Mouse (Mus musculus) urinary bladder, postnatal 4 days (tissue): ENCODE measurements around the gene Arhgap23.

Experiments
- DNase-seq, 2 experiments: peaks; one replicate each; pipeline ENCODE4 v3.0.0; 2021 to 2022; ENCODE audit warnings: low spot score in 2 of 2

The Arhgap23 gene

DNA sequence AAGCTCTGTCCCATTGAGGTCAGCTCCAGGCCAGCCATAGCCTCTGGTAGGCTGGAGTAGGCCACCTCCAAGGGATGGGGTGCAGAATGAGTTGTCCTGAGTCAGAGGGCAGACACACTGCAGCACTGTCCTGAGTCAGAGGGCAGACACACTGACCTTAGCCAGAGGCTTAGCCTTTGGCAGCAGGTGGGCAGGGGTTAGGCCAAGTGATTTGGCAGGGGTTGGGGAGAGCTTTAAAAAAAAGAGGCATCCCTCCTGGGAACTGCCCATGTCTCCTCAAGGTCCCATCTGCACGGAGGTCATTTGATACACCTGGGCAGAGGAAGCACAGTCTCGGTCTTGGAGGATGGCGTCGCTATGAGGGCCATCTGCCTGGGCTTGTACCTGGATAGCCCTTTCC, 48.7 kb downstream of the Arhgap23 start:
- DNase-seq: no peak

DNA sequence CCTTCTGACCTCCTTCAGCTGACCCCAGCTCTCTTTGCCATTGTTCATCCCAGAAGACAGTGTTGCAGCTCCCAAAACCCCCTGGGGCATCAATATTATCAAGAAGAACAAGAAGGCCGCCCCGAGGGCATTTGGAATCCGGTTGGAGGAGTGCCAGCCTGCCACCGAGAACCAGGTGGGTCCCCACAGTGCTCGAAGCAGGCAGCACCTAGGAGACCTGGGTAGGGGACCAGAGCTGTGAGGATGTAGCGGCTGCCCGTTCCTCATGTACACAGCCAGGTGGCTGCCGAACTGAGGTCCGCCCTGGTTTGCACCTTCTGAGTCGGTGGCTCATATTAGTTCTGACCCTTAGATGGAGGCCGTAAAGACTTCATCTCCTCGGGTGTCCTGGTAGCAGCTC, 50.6 kb downstream of the Arhgap23 start:
- DNase-seq: no peak

DNA sequence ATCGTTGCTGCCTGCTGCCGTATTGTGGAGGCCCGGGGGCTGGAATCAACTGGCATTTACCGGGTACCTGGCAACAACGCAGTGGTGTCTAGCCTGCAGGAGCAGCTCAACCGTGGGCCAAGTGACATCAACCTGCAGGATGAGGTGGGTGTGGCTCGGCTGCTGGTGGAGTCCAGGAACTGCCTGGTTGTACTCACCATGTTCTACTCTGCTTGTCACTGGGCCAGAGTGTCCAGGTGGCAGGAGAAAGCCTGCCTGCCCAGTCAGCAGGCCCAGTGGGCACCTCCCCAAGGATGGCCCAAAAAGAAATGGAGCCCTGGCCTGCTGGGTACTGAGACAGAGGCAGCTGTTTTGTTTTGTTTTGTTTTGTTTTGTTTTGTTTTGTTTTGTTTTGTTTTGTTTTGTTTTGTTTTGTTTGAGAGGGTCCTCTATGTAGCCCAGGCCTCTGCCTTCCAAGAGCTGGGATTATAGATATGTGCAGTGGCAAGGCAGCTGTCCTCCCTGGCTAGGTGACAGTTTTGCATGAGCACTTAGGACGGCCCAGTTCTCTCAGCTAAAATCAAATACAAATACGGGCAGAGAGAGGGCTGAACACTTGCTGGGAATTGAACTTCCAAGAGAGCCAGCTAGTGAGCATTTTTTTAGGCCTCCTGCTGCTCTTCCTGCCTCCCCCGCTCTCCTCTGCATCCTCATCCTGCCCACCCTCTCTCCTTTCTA, 51.3 kb downstream of the Arhgap23 start:
- no peak for DNase-seq

DNA sequence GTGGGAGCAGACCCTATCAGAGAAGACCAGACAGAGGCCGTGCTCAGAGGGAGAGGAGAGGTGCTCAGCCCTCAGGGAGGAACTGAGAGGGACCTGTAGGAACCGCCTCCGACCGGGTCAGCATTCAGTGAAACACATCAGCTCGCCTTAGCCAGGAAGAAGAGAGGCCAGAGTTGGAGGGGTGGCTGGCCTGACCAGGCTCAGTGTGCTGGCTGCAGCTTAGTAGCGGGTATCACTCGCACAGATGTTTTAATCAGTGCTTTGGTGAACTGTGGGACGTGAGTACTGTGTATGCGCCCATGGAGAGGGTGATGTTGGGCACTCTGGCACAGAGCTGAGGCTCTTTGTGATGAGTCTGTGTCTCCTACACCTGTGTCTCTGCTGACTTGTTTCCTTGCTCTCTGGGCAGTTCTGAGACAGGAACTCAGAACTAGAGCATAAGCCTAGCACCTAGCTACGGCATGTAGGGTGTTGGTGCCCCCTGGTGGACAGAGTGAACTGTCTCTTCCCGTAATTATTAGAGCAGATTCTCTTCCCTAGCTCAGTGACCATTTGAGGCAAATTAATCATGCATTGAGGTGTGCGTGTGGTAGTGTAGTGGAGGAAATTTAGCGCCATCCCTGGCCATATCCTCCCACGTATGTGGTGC, 53.4 kb downstream of the Arhgap23 start:
- DNase-seq: peak; percentile 67 to 91

DNA sequence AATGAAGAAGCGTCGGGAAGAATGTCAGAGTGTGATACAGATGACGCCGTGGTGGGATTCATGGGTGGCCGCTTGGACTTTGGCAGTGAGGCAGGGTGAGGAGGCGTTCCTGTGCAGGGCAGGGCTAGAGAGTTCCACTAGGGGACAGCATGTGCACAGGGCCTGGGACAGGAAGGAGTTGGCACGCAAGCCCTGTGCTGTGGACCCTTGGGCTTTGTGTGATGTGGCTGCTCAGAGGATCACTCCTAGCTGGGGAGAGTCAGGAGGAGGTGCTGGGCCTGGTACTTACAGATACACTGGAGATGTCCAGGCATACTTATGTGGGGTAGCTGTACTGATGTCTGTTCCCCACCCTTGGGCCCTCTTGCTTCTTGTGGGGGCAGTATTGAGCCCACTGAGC, 54.5 kb downstream of the Arhgap23 start:
- no peak for DNase-seq

DNA sequence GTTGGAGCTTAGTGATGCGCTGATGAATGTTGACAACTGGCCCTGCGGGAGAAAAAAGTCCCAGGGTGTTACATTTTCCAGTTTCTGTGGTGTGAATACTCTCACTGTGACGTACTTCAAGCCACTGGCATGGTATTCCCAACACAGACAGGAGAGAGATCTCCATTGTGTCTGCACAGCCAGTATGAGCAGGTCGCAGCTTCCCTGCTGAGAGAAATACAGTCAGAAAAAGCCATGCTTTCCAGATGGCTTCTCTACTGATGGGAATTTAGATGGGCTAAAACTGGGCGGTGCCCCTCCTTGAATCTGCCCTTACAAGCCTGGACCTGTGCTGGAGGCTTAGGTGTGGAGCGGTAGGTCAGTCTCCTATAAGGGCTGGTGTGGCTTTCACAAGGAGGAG, 55.9 kb downstream of the Arhgap23 start:
- DNase-seq: no peak

DNA sequence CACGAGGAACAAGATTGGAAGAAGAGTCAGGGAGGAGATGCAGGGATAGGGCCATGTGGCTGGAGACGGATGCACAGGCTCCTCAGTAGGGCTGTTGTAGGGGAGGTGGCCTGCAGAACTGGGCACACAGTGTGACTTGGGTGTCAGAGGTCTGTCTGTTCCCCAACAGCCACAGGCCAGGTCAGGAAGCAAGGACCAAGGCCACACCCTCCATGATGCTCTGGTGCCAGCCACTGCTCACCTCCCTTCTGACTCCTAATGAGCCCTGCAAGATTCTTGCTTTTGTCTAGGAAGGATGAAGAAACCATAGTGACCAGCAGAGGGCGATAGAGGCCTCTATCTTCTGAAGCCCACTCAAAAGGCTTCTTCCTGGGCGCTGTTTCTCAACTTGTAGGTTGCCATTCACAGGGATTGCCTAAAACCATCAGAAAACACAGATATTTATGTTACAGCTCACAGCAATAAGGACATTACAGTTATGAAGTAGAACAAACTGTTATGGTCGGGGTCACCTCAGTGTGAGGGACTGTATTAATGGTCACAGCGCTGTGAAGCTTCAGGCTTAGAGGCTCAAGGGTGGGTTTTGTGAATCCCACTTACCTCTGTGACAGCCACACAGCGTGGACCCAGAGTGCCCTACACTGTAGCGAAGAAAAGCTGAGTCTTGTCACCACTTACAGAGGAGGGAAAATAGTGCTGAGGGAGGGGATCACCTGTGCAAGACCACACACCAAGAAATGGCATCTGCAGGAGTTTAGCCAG, 61.2 kb downstream of the Arhgap23 start:
- no peak for DNase-seq

DNA sequence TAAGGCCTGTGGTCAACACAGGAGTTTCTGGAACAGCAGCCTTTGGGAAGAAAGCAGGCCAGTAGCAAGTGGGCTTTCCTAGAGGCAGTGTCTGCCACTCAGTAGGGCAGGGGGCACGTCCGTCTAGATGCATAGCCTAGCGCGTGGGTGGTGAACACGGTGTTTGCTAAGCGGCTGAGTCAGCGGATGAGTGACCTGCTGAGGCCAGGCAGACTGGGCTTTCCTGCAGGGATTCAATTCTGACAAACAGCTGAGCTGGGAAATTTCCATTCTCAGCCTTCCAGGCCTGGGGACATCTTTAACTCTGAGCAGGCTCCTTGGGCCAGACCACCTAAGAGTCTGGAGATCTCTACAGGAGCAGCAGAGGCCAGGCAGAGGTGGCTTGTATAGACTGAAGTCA, 62.1 kb downstream of the Arhgap23 start:
- DNase-seq: no peak

- no peak for DNase-seq
Observed at GRCm38 (mm10) chr11:97478345-97478744, 63.0 kb downstream of the Arhgap23 start.

GRCm38 (mm10) chr11:97479085-97479484, 63.8 kb downstream of the Arhgap23 start:
- DNase-seq: no peak

GRCm38 (mm10) chr11:97479824-97480223, 64.5 kb downstream of the Arhgap23 start:
- no peak for DNase-seq

DNA sequence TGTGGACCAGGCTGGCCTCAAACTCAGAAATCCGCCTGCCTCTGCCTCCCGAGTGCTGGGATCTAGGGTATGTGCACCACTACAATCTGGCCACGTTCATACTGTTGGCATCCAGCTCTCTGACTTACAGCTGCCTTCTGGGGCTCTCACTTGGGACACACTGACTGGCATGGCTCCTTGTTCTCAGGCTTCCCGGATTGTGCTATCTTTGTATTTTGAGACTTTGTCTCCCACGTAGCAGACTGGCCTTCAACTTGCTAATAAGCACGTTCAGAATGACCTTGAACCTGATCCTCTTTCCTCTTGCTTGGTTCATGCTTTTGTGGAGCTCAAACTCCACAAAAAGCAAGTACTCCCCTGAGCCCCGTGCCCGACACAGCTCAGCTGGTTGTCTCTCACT, 70.3 kb downstream of the Arhgap23 start:
- DNase-seq: no peak

GRCm38 (mm10) chr11:97487656-97488055, 72.3 kb downstream of the Arhgap23 start:
- DNase-seq: no peak

DNA sequence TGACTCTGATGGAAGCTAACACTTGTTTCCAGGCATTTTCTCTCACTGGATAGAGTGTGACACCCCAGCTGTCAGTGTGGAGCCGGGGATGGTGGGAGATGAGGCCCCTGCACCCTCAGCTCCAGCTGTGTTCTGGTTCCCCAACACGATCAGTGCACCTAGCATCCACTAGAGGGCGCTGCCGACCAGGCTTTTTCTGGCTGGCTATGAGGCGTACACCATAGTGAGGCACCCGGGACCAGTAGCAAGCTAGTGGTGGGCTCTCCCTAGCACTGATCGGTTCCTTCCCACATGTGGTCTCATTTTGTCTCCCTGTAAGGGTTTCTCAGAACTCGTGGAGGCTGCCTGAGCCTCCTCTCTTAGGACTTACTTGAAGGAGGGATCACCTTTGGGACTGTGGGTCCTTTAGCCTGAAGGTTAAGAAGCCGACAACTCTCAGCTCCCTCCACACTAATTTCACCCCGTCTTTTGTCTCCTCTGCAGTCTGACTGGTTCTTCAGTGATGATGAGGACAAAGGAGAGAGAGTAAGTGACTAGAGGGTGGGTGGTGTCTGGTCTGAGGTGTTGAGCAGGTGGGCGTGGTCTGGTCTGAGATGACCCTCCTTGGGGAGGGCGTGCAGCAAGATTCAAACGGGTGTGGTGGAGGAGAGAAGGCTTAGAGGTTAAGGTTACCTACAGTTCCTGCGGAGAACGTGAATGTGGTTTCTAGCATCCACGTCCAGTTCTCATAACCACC, 74.4 kb downstream of the Arhgap23 start:
- peak; percentile 60 to 81 for DNase-seq

DNA sequence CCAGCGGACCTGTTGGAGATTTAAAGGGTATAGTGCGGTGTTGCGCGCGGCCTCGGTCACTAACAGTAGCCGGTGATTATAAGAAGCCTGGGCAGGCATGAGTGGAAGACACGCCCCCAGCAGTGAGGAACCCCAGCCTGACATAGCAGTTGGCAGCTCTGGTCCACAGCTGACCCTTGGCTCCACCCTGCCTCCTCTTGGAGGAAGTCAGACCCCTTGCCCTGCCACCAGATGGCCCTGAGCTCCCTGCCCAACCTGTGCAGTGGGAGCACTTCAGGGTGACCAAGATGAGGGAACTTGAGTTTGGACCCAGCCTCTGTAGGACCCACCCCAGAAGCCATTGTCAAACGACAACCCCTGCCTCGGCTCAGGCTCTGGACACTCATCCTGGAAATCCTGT, 76.3 kb downstream of the Arhgap23 start:
- no peak for DNase-seq

- DNase-seq: no peak
Observed at GRCm38 (mm10) chr11:97492836-97493235, 77.5 kb downstream of the Arhgap23 start.

DNA sequence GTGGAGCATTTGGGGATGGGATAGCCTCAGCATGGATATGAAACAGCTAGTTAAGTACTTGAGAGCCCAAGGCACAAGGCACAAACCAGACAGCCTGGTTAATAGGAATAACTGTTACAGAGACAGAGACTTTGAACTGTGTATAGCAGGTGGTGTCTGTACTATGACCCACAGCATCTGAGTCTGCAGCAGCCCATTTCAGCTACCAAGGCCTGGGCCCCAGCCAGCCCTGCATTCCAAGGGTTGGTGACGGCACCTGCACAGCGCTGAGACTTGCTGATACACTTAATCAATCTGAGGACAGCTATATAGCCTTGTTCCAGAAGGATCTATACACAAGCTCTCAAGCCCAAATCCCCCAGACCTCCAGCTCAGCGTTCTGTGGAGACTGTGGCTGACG, 82.2 kb downstream of the Arhgap23 start:
- DNase-seq: no peak

DNA sequence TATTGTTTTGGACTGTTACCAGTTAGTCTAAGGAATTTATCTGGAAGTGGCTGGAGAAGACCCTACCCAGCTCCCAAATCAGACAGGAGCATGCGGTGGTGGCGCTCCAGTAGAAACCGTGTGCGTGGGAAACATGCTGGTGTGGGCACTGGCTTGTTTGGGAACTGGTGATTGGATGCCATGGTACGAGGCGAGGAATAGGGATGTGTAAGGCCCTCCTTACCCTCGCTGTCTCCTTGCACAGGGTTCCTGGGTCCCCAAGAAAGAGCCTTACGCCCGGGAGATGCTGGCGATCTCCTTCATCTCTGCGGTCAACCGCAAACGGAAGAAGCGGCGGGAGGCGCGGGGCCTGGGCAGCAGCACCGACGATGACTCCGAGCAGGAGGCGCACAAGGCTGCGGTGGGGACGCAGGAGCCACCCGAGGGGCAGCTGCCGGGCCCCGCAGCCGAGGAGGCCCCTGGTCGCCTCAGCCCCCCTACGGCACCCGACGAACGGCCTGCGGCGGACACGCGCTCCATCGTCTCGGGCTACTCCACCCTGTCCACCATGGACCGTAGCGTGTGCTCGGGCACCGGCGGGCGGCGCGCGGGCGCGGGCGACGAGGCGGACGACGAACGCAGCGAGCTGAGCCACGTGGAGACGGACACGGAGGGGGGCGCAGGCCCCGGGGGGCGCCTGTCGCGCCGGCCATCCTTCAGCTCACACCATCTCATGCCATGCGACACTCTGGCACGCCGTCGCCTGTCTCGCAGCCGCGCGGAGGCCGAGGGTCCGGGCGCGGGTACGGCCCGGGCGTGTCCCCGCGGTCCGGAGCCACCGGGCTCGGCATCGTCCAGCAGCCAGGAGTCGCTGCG, 84.8 kb downstream of the Arhgap23 start, which contains the start of gene 4933428G20Rik:
TSS of gene 4933428G20Rik (minus strand) at position 476 of the 855 bp plus-strand sequence.
- DNase-seq: no peak

DNA sequence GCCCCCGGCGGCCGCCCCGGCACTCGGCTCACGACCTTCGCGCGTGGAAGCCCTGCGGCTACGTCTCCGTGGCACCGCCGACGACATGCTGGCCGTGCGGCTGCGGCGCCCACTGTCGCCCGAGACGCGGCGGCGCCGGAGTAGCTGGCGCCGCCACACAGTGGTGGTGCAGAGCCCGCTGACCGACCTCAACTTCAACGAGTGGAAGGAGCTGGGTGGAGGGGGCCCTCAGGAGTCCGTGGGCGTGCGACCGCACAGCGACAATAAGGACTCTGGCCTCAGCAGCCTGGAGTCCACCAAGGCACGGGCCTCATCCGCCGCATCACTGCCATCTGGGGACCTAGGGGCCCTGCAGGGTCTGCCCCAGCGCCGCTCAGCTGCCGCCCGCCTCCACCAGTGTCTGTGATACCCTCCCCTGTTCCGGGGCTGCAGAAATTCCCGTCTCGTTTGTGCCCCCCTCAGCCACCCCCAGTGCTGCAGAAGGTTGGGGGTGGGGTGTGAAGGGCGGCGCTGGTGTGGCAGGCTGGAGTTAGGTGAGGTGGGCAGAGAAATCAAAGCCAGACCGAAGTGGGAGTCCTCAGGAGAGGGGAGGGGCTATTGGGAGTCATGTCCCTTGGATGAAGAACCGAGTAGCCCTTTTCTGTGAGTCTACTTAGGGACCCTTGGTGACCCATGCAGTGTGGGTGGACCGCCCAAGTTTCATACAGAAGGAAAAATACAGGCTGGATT, 85.6 kb downstream of the Arhgap23 start:
- DNase-seq: no peak

GRCm38 (mm10) chr11:97502383-97502782, 87.0 kb downstream of the Arhgap23 start:
- DNase-seq: no peak
